Mouse (Mus musculus) embryonic fibroblast, embryonic 13.5 days (primary cell): ENCODE results near the gene Fbxl4.

Source experiments
- CTCF ChIP-seq: IDR thresholded peaks from 2 replicates; pipeline ENCODE4 v1.5.1; 2011; ENCODE audit warnings: mild to moderate bottlenecking, control low read depth, low read length, moderate library complexity, borderline replicate concordance; ENCODE audit not compliant: insufficient read depth
- POLR2A ChIP-seq: IDR thresholded peaks from 2 replicates; pipeline ENCODE4 v1.6.1; 2011; ENCODE audit warnings: low read depth, mild to moderate bottlenecking, control low read depth, low read length, moderate library complexity

GRCm38 (mm10) chr4:22342816-22343573, 14.3 kb upstream of the Fbxl4 start:
- TF ChIP-seq CTCF (no peak), POLR2A (no peak)
